Comparison of ENCODE assay signal across 10 mouse cellular contexts in genomic region chrX:156913363-156913762, GRCm38 (mm10).
DNase-seq lines count a peak whose midpoint lies in the region; TF ChIP-seq lines count a peak whose summit lies in the region.
"Had no signal": no experiment of that assay in that cellular context is flagged by ENCODE, and none has a peak within 500 bp of the region (broad histone marks: within the 10 kb centered on the region; RNA-seq: fewer than 3 reads in every experiment).

No protein-coding gene starts in this region.

- no peak for TF ChIP-seq POLR2A in MEL (IDR thresholded peaks at IDR 0.05; ENCODE audit: control insufficient read depth in 1 of 2, insufficient read depth in 1 of 2, low read depth in 1 of 2, low read length in 2 of 2, poor library complexity in 1 of 2)

- no peaks in the 10 kb centered on the region for H3K27me3 ChIP-seq in MEL (ENCODE audit: control insufficient read depth in 1 of 2, insufficient read depth in 2 of 2, low read length in 2 of 2)
- H3K27me3 ChIP-seq: lung, embryonic 15.5 days had no signal

- no peaks in the 10 kb centered on the region for H3K9me3 ChIP-seq in MEL (replicated peaks; ENCODE audit: insufficient read depth, low read length)
- H3K9me3 ChIP-seq: lung, embryonic 15.5 days had no signal

- no peak overlapping the region for H3K4me3 ChIP-seq in left cerebral cortex, adult 2 months
- H3K4me3 ChIP-seq in MEL (ENCODE audit: control insufficient read depth in 1 of 2, insufficient read depth in 1 of 2, low read depth in 2 of 2, low read length in 2 of 2) = no peak overlapping the region
- H3K4me3 ChIP-seq: lung, embryonic 15.5 days had no signal

- H3K27ac ChIP-seq in left cerebral cortex, adult 2 months = no peak overlapping the region
- H3K27ac ChIP-seq in MEL (ENCODE audit: control insufficient read depth, low read depth, low read length) = no peak overlapping the region
- H3K27ac ChIP-seq: lung, embryonic 15.5 days had no signal

- H3K9ac ChIP-seq in MEL (ENCODE audit: control insufficient read depth, low read depth, low read length, poor library complexity, severe bottlenecking) = no peak overlapping the region
- H3K9ac ChIP-seq: lung, embryonic 15.5 days had no signal

- no peak for TF ChIP-seq RAD21 in MEL (IDR thresholded peaks at IDR 0.05; ENCODE audit: low read depth, low read length)

- DNase-seq in gastrocnemius, adult 18-20 months (ENCODE audit: low spot score) = peak; percentile 7
- DNase-seq in gastrocnemius, postnatal 25 days = no peak
- no peak for DNase-seq in left cerebral cortex, adult 2 months (ENCODE audit: extremely low spot score in 1 of 2, low spot score in 2 of 2)
- DNase-seq in left cerebral cortex, postnatal 25 days (ENCODE audit: low spot score in 2 of 2) = no peak
- peak; percentile 2 for DNase-seq in MEL (ENCODE audit: low read depth, low spot score)
- DNase-seq in mesoderm, embryonic 11.5 days (ENCODE audit: low read depth, low spot score) = peak; percentile 2
- DNase-seq in thymus, postnatal 14 days = no peak
- DNase-seq: adrenal gland, adult 8-10 months; right cerebral cortex, adult 18-20 months had no signal

- no peaks in the 10 kb centered on the region for H3K36me3 ChIP-seq in MEL (ENCODE audit: control insufficient read depth in 1 of 2, insufficient read depth in 2 of 2, low read length in 2 of 2)
- H3K36me3 ChIP-seq: lung, embryonic 15.5 days had no signal

- no peaks in the 10 kb centered on the region for H3K79me2 ChIP-seq in MEL (ENCODE audit: control insufficient read depth, insufficient read depth, low read length, poor library complexity)

- no peaks in the 10 kb centered on the region for H3K4me1 ChIP-seq in MEL (ENCODE audit: control insufficient read depth in 1 of 2, insufficient read depth in 2 of 2, low read length in 2 of 2)
- H3K4me1 ChIP-seq: lung, embryonic 15.5 days had no signal

- intact Hi-C loops in left cerebral cortex, adult 2 months (cut with DNase I) = loop anchor here (10.0 kb wide), 2 partner anchors 391 to 541 kb away; no protein-coding TSS in a partner anchor
- intact Hi-C loops in left cerebral cortex, postnatal 25 days (cut with DNase I) = loop anchor here (10.0 kb wide), 1 partner anchor 391 kb away; no protein-coding TSS in a partner anchor

- no peak for TF ChIP-seq EP300 in MEL (IDR thresholded peaks at IDR 0.05; ENCODE audit: low read depth in 1 of 2, low read length in 2 of 2)

- TF ChIP-seq CTCF in left cerebral cortex, adult 2 months (IDR thresholded peaks at IDR 0.05) = peak; percentile 23
- no peak; a peak in 1 of 6 replicates for TF ChIP-seq CTCF in MEL (IDR thresholded peaks at IDR 0.05 in 2 of 3, conservative IDR thresholded peaks at IDR 0.05 in 1 of 3; ENCODE audit: control insufficient read depth in 1 of 3, insufficient read depth in 1 of 3, low read depth in 2 of 3, low read length in 3 of 3, poor library complexity in 1 of 3, severe bottlenecking in 1 of 3)

TF ChIP-seq in MEL, 35 proteins besides CTCF, POLR2A, EP300 and RAD21:
- TF ChIP-seq MAFK (IDR thresholded peaks at IDR 0.05; ENCODE audit: borderline replicate concordance, low read depth, low read length) (no peak), E2F4 (IDR thresholded peaks at IDR 0.05; ENCODE audit: borderline replicate concordance, low read depth, low read length) (no peak), KAT2A (conservative IDR thresholded peaks at IDR 0.05; ENCODE audit: low read depth, low read length) (no peak), USF1 (IDR thresholded peaks at IDR 0.05; ENCODE audit: low read depth, low read length) (no peak), JUND (IDR thresholded peaks at IDR 0.05; ENCODE audit: low read depth, low read length) (no peak), TCF12 (IDR thresholded peaks at IDR 0.05; ENCODE audit: low read depth, low read length) (no peak), MYC (IDR thresholded peaks at IDR 0.05; ENCODE audit: low read depth, low read length) (no peak), ZNF384 (IDR thresholded peaks at IDR 0.05; ENCODE audit: low read depth, low read length) (no peak), SIN3A (IDR thresholded peaks at IDR 0.05; ENCODE audit: low read length) (no peak), GATA1 (IDR thresholded peaks at IDR 0.05; ENCODE audit: low read depth, low read length) (no peak), CHD1 (IDR thresholded peaks at IDR 0.05; ENCODE audit: low read depth, low read length) (no peak), MXI1 (IDR thresholded peaks at IDR 0.05; ENCODE audit: low read depth, low read length) (no peak), RCOR1 (IDR thresholded peaks at IDR 0.05; ENCODE audit: low read depth, low read length) (no peak), MEF2A (IDR thresholded peaks at IDR 0.05; ENCODE audit: extremely low read depth, insufficient replicate concordance, low read depth, low read length, poor library complexity, severe bottlenecking) (no peak), MYB (IDR thresholded peaks at IDR 0.05; ENCODE audit: low read depth, low read length) (no peak), CHD2 (IDR thresholded peaks at IDR 0.05; ENCODE audit: low read length) (no peak)

Comparison
In these comparisons a context has a peak if more than half of its experiments do, and no peak if none do; other contexts are left out.
1. DNase-seq: peak in gastrocnemius, adult 18-20 months (single experiment), MEL (single experiment) and mesoderm, embryonic 11.5 days (single experiment); none in gastrocnemius, postnatal 25 days (single experiment), left cerebral cortex, adult 2 months (0 of 2), left cerebral cortex, postnatal 25 days (0 of 2) and thymus, postnatal 14 days (single experiment).